Mouse (Mus musculus): ENCODE measurements around the gene Plcb4. TPM values are rescaled to one million over a fixed set of nuclear protein-coding genes. Genes with fewer than 3 reads are reported as not detected.

Gene Plcb4
- polyA plus RNA-seq, 1 experiment from 2014 or later: 14.5 TPM

DNA sequence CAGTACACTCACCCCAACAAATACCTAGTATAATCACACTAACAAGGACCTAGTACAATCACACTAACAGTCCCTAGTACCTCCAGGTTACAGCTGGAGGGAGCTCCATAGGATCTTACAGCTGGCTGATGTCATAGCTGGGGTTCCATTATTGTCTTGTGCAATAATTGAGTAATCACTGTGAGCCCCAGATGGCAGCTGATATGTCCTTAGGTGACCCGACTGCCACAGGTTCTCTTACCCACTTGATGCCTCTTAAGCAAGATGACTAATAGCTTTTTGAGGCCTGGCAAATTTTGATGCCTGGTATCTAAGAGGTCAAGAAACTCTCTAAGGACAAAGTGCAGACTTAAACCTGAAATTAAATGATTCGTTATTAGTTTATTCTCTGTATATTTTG lies 194.3 kb downstream of the Plcb4 start:
- no peak overlapping the region for H3K4me2 ChIP-seq
- 90% methylated on average over 2 of the region's 2 CpGs for WGBS
- no peak overlapping the region for H3K4me3 ChIP-seq (ENCODE audit: low read depth, low read length)
- no peaks in the 10 kb centered on the region for H3K27me3 ChIP-seq (ENCODE audit: control insufficient read depth, insufficient read depth, low read length)
- H3K9me3 ChIP-seq (ENCODE audit: control insufficient read depth, low read length): no peaks in the 10 kb centered on the region
- H3K4me1 ChIP-seq (ENCODE audit: control insufficient read depth, insufficient read depth, low read length): no peaks in the 10 kb centered on the region
- H3K36me3 ChIP-seq (ENCODE audit: control insufficient read depth, insufficient read depth, low read length): no peaks in the 10 kb centered on the region
- no peak overlapping the region for H3K9ac ChIP-seq (ENCODE audit: low read length)
- DNase-seq (ENCODE audit: low spot score, missing footprints) (no peak), ATAC-seq (ENCODE audit: low FRiP score) (no peak)
- H3K27ac ChIP-seq (ENCODE audit: low read depth, low read length): no peak overlapping the region

GRCm38 (mm10) chr2:135854059-135854458 lies 195.2 kb downstream of the Plcb4 start:
- ATAC-seq (ENCODE audit: low FRiP score) (no peak), DNase-seq (ENCODE audit: low spot score, missing footprints) (no peak)
- Histone ChIP-seq H3K9ac (ENCODE audit: low read length) (no peak overlapping the region), H3K9me3 (ENCODE audit: control insufficient read depth, low read length) (no peaks in the 10 kb centered on the region), H3K4me1 (ENCODE audit: control insufficient read depth, insufficient read depth, low read length) (no peaks in the 10 kb centered on the region), H3K36me3 (ENCODE audit: control insufficient read depth, insufficient read depth, low read length) (no peaks in the 10 kb centered on the region), H3K27me3 (ENCODE audit: control insufficient read depth, insufficient read depth, low read length) (no peaks in the 10 kb centered on the region), H3K27ac (ENCODE audit: low read depth, low read length) (no peak overlapping the region), H3K4me2 (no peak overlapping the region), H3K4me3 (ENCODE audit: low read depth, low read length) (no peak overlapping the region)
- 92% methylated on average over 2 of the region's 2 CpGs for WGBS

DNA sequence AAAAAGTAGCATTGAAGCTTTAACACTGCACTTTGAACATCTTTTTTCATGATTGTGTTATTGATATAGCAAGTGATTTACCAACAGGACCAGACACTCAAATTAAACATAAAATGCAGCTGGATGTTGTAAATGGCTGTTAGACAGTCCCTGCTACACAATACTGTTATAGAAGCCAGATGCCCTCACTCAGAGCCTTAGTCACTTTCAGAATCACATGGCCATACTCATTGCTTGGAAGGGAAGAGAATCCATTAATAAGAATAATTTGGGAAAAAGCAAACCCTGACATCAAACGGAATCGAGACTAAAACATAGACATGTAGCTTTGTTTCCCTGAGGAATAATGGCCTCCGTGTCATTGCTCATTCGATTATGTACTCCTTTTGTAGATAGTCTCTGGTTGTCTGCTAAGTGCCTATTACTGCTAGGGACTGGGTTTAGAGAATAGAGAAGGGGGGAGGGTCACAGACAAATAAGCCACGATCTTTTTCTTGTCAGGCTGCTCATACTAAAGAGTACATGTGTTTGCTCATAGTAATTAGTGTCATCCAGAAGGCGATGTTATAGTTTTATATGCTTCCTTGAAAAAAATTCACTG lies 197.2 kb downstream of the Plcb4 start:
- WGBS: 81% methylated on average over 6 of the region's 6 CpGs
- no peaks in the 10 kb centered on the region for H3K9me3 ChIP-seq (ENCODE audit: control insufficient read depth, low read length)
- DNase-seq (ENCODE audit: low spot score, missing footprints): peak; percentile 67
- H3K4me2 ChIP-seq: no peak overlapping the region
- no peak overlapping the region; the same call in 1 of the 2 replicates for H3K27ac ChIP-seq (ENCODE audit: low read depth, low read length)
- H3K4me3 ChIP-seq (ENCODE audit: low read depth, low read length): no peak overlapping the region
- no peaks in the 10 kb centered on the region for H3K4me1 ChIP-seq (ENCODE audit: control insufficient read depth, insufficient read depth, low read length)
- H3K27me3 ChIP-seq (ENCODE audit: control insufficient read depth, insufficient read depth, low read length): no peaks in the 10 kb centered on the region
- no peaks in the 10 kb centered on the region; the same call in 1 of the 2 replicates for H3K36me3 ChIP-seq (ENCODE audit: control insufficient read depth, insufficient read depth, low read length)
- H3K9ac ChIP-seq (ENCODE audit: low read length): no peak overlapping the region
- ATAC-seq (ENCODE audit: low FRiP score): no peak

GRCm38 (mm10) chr2:135856826-135857225 lies 198.0 kb downstream of the Plcb4 start:
- ATAC-seq (ENCODE audit: low FRiP score): no peak
- 95% methylated on average over 2 of the region's 2 CpGs for WGBS

DNA sequence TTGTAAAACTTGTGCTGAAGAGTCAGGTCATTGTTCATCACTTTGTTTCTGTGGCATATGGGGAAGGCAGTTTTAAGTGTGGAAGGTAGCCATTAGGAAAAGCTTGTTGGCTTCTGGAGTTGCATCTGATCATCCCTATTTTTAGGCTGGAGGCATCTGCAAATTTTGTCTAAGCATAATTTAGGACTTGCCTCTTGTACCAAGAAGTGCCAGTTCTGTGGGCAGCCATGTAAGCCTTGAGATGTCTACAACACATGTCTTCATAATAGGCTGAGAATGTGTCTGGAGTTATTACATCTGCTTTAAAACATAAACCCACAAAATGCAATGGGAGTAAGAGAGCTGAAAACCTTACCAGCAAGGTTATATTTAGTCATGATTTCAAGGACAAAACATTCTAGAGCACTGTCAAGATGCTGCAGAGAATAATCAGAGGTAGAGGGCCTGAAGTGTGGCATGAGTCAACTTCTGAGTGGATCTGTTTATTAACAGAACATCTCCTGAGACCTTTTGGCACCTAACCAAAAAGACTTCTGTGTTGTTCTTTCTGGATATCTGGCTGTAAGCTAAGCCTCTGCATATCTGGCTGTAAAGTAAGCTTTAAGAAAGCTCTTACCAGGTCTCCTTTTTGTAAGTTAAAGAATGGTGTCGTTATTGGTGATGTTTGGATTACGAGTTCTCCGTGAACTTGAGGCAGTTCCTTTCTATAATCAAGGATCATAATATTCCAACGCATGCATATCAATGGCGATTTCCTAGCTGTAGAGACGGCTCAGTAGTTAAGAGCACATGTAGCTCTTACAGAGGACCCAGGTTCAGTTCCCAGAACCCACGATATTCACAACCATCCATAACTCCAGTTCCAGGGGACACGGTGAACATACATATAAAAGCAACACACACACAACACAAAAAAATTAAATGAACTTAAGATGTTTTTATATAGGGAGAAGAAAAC lies 203.0 kb downstream of the Plcb4 start:
- Histone ChIP-seq H3K9me3 (ENCODE audit: control insufficient read depth, low read length) (no peaks in the 10 kb centered on the region), H3K9ac (ENCODE audit: low read length) (no peak overlapping the region), H3K4me3 (ENCODE audit: low read depth, low read length) (no peak overlapping the region), H3K27me3 (ENCODE audit: control insufficient read depth, insufficient read depth, low read length) (no peaks in the 10 kb centered on the region), H3K36me3 (ENCODE audit: control insufficient read depth, insufficient read depth, low read length) (no peaks in the 10 kb centered on the region; the same call in 1 of the 2 replicates), H3K27ac (ENCODE audit: low read depth, low read length) (no peak overlapping the region), H3K4me2 (no peak overlapping the region), H3K4me1 (ENCODE audit: control insufficient read depth, insufficient read depth, low read length) (no peaks in the 10 kb centered on the region)
- no peak for ATAC-seq (ENCODE audit: low FRiP score)
- DNase-seq (ENCODE audit: low spot score, missing footprints): peak; percentile 69
- 95% methylated on average over 8 of the region's 8 CpGs for WGBS

More at GRCm38 (mm10) chr2:135856826-135857225, 198.0 kb downstream of the Plcb4 start:
- DNase-seq (ENCODE audit: low spot score, missing footprints): no peak
- no peaks in the 10 kb centered on the region for H3K9me3 ChIP-seq (ENCODE audit: control insufficient read depth, low read length)
- H3K4me3 ChIP-seq (ENCODE audit: low read depth, low read length): no peak overlapping the region
- H3K36me3 ChIP-seq (ENCODE audit: control insufficient read depth, insufficient read depth, low read length): no peaks in the 10 kb centered on the region; the same call in 1 of the 2 replicates
- H3K4me1 ChIP-seq (ENCODE audit: control insufficient read depth, insufficient read depth, low read length): no peaks in the 10 kb centered on the region
- no peak overlapping the region for H3K27ac ChIP-seq (ENCODE audit: low read depth, low read length)
- no peak overlapping the region for H3K4me2 ChIP-seq
- no peak overlapping the region for H3K9ac ChIP-seq (ENCODE audit: low read length)
- H3K27me3 ChIP-seq (ENCODE audit: control insufficient read depth, insufficient read depth, low read length): no peaks in the 10 kb centered on the region

GRCm38 (mm10) chr2:135862489-135863390 lies 203.9 kb downstream of the Plcb4 start:
- H3K27me3 ChIP-seq (ENCODE audit: control insufficient read depth, insufficient read depth, low read length): no peaks in the 10 kb centered on the region
- no peak overlapping the region for H3K4me2 ChIP-seq
- 87% methylated on average over 5 of the region's 5 CpGs for WGBS
- no peaks in the 10 kb centered on the region for H3K4me1 ChIP-seq (ENCODE audit: control insufficient read depth, insufficient read depth, low read length)
- DNase-seq (ENCODE audit: low spot score, missing footprints) (peak; percentile 64), ATAC-seq (ENCODE audit: low FRiP score) (no peak)
- no peaks in the 10 kb centered on the region; the same call in 1 of the 2 replicates for H3K36me3 ChIP-seq (ENCODE audit: control insufficient read depth, insufficient read depth, low read length)
- no peak overlapping the region for H3K27ac ChIP-seq (ENCODE audit: low read depth, low read length)
- no peak overlapping the region for H3K4me3 ChIP-seq (ENCODE audit: low read depth, low read length)
- H3K9ac ChIP-seq (ENCODE audit: low read length): no peak overlapping the region
- no peaks in the 10 kb centered on the region for H3K9me3 ChIP-seq (ENCODE audit: control insufficient read depth, low read length)

GRCm38 (mm10) chr2:135863391-135864076 lies 204.7 kb downstream of the Plcb4 start:
- Histone ChIP-seq H3K36me3 (ENCODE audit: control insufficient read depth, insufficient read depth, low read length) (no peaks in the 10 kb centered on the region; the same call in 1 of the 2 replicates), H3K4me3 (ENCODE audit: low read depth, low read length) (no peak overlapping the region), H3K4me2 (no peak overlapping the region), H3K9me3 (ENCODE audit: control insufficient read depth, low read length) (no peaks in the 10 kb centered on the region), H3K27ac (ENCODE audit: low read depth, low read length) (no peak overlapping the region), H3K9ac (ENCODE audit: low read length) (no peak overlapping the region), H3K4me1 (ENCODE audit: control insufficient read depth, insufficient read depth, low read length) (no peaks in the 10 kb centered on the region), H3K27me3 (ENCODE audit: control insufficient read depth, insufficient read depth, low read length) (no peaks in the 10 kb centered on the region)
- 87% methylated on average over 4 of the region's 4 CpGs for WGBS
- ATAC-seq (ENCODE audit: low FRiP score) (no peak), DNase-seq (ENCODE audit: low spot score, missing footprints) (peak; percentile 60)

- Histone ChIP-seq H3K4me3 (ENCODE audit: low read depth, low read length) (no peak overlapping the region), H3K4me2 (no peak overlapping the region), H3K36me3 (ENCODE audit: control insufficient read depth, insufficient read depth, low read length) (no peaks in the 10 kb centered on the region), H3K9ac (ENCODE audit: low read length) (no peak overlapping the region), H3K27ac (ENCODE audit: low read depth, low read length) (no peak overlapping the region), H3K27me3 (ENCODE audit: control insufficient read depth, insufficient read depth, low read length) (no peaks in the 10 kb centered on the region), H3K9me3 (ENCODE audit: control insufficient read depth, low read length) (no peaks in the 10 kb centered on the region), H3K4me1 (ENCODE audit: control insufficient read depth, insufficient read depth, low read length) (no peaks in the 10 kb centered on the region)
- 70% methylated on average over 9 of the region's 9 CpGs for WGBS
- no peak for ATAC-seq (ENCODE audit: low FRiP score)
- peak; percentile 78 for DNase-seq (ENCODE audit: low spot score, missing footprints)
Measured at GRCm38 (mm10) chr2:135866421-135866820, 207.6 kb downstream of the Plcb4 start.

Data from midbrain, embryonic 11.5 days (tissue).